Mouse (Mus musculus) bone marrow macrophage, adult 2 months (primary cell): Measurements from ENCODE around the gene Adarb2. TPM values are rescaled to one million over a fixed set of nuclear protein-coding genes. Genes with fewer than 3 reads are reported as not detected.

Source experiments
- H3K27ac ChIP-seq: 2 replicates; pipeline ENCODE4 v1.5.1; 2012; ENCODE audit warnings: low read depth, low read length; ENCODE audit not compliant: insufficient read depth
- H3K4me1 ChIP-seq: 2 replicates; pipeline ENCODE4 v1.6.1; 2012; ENCODE audit warnings: low read length; ENCODE audit not compliant: control insufficient read depth, insufficient read depth
- H3K4me3 ChIP-seq: 2 replicates; pipeline ENCODE4 v1.5.1; 2012; ENCODE audit warnings: mild to moderate bottlenecking, low read length, moderate library complexity; ENCODE audit not compliant: insufficient read depth
- CTCF ChIP-seq: IDR thresholded peaks from 2 replicates; pipeline ENCODE4 v1.5.1; 2012; ENCODE audit warnings: low read depth, mild to moderate bottlenecking, low read length, moderate library complexity
- POLR2A ChIP-seq: IDR thresholded peaks from 2 replicates; pipeline ENCODE4 v1.6.1; 2012; ENCODE audit warnings: mild to moderate bottlenecking, low read depth, low read length, borderline replicate concordance
- polyA plus RNA-seq: library from polyadenylated mRNA; stranded (reverse); fragments of >200 nt; gene quantifications from 2 replicates; pipeline ENCODE4 v1.2.4, GENCODE M21; 2012; ENCODE audit not compliant: missing spikeins, insufficient read depth, insufficient read length

Adarb2 gene
- polyA plus RNA-seq, 1 experiment = not detected

DNA sequence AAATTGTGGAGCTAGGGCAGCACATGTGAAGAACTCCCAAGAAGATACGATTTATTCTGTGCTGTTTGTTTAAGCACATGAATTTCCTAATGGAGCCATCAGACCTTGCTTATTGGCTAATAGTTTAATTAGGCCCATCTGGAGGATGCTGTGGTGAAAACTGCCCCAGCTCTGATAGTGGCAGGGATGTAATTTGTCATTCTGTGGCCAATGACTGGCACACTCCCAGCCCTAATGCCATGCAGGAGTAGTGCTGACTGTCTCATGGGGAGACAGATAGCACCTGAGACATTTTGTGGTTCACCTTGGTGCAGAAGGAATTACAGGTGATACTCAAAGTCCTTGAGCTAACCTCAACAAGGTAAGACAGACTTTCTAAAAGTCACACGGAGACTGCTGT lies 80.5 kb downstream of the Adarb2 start:
- TF ChIP-seq CTCF = no peak
- no peak overlapping the region for H3K27ac ChIP-seq
- H3K4me1 ChIP-seq = no peaks in the 10 kb centered on the region
- H3K4me3 ChIP-seq = no peak overlapping the region

DNA sequence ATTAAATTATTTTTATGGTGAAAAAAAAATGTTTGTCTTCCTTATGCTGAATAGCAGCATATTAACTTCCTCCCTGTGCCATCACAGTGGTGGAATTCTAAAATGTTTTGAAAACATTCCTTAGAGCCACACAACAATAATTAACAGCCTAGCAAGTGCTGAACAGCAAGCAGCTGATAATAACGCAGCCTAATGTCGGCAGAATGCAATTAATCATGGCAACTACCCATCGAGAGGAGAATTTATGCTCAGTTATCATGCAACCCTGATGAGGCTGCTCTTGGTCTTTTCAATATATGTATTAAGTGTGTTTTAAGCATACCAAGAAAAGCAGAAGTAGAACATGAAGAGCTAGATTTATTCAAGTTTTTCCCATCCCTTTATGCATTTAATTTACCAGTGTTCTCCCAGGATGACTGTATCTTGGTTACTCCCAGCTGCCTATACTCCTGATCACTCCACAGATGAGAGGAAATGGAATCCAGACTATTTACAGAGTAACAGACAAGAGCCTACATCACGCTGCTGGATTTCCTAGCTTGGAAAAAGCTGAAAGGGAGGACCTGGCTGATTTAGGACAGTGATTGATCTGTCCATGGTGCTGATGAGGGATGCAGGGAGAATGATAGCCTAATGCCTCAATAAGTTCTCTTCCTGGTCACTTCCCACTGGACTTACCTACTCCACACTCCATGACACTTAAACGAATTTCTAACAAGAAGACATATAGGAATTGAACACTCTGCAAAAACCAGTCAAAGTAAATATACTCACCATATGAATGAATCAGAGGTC lies 113.9 kb downstream of the Adarb2 start:
- Histone ChIP-seq H3K27ac (no peak overlapping the region), H3K4me3 (no peak overlapping the region), H3K4me1 (no peaks in the 10 kb centered on the region)
- no peak for TF ChIP-seq POLR2A
- TF ChIP-seq CTCF = no peak

DNA sequence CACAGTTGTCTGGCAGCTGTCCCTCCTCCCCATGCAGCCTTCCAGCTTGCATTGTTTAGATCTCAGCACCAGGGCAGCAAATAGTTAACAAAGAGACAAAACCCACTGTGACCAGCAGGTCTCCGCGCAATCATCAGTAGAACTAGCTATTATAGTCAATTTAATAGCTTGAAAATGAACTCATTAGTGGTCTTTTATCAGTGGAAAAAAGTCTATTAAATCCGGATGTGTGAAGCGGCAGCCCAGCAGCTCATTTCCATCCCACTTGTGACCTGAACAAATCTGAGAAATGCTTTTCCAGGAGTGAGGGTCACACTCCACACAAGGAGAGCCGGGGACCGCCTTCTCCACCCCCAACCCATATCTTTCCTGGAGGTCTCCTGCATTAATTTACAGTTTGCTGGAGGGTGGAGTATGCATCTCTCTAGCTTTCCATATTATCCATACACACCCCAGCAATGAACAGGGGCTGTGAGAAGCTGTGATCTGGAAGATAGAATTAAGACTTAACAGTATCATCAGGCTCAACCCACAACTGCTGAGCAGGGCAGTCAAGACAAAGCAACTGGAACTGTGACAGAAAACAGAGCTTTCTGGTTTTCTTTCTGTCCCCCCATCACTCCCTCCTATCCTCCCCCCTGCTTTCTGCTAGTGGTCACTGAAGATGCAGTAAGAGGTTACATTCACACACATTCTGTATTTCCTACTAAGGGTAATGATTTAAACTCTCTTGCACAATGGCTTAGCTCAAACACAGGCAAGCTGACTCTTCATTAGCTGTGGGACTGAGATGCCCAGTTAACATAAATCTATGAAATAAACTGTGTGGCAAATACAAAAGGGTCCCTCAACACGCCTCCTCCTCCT lies 131.2 kb downstream of the Adarb2 start:
- TF ChIP-seq CTCF = no peak
- TF ChIP-seq POLR2A = no peak
- Histone ChIP-seq H3K27ac (no peak overlapping the region), H3K4me1 (no peaks in the 10 kb centered on the region), H3K4me3 (no peak overlapping the region)

DNA sequence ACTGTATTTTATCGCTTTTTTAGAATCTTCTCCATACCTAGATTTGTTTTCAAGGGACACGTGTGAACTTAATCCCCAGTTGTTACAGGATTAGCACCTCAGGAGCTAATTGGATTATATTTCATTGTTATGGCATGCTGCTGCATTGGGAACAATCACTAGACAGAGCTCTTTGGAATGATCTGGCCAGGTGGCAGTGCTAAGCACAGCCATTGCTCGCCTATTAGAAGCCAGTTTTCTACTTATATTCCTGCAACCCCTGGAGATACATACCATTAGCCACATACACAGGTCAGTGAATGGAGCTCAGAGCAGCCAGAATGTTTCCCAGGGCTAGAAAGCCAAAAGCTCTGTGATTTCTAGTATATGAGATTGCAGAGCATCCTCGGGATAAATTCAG lies 131.9 kb downstream of the Adarb2 start:
- H3K4me3 ChIP-seq = no peak overlapping the region
- TF ChIP-seq CTCF = no peak
- TF ChIP-seq POLR2A = no peak
- no peak overlapping the region for H3K27ac ChIP-seq
- H3K4me1 ChIP-seq = no peaks in the 10 kb centered on the region

DNA sequence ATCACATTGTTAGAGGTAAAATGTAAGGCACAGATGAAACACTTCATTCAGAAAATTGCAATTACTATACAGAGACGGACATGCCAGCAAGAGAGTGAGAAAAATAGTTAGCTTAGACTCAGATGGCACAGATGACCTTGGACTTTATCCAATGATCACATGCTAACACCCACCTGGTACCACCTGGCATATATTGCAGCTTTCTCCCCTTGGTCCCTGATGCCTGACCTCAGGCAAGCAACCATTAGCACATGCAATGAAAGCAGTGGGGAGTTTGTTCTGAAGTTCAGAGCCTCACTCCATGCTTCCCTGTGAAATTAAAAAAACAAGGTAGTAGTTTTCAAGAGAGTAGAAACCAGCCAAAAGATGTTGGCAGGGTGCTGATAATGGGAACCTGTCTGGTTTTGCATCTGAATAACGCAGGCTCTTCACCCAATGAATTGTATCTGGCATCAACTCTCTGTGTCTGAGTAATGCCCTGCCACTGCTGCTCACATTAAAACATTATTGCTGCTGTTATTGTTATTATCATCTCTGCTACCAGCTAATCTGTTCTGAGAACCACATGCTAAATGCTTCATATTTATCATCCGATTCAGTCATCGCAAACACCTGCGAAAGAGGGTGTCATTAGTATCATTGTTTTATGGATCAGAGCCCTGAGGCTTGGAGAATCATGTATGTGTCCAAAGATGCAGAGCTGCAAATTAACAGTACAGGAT lies 138.6 kb downstream of the Adarb2 start:
- no peak overlapping the region for H3K4me3 ChIP-seq
- H3K27ac ChIP-seq = no peak overlapping the region
- TF ChIP-seq CTCF (no peak), POLR2A (no peak)
- H3K4me1 ChIP-seq = no peaks in the 10 kb centered on the region

DNA sequence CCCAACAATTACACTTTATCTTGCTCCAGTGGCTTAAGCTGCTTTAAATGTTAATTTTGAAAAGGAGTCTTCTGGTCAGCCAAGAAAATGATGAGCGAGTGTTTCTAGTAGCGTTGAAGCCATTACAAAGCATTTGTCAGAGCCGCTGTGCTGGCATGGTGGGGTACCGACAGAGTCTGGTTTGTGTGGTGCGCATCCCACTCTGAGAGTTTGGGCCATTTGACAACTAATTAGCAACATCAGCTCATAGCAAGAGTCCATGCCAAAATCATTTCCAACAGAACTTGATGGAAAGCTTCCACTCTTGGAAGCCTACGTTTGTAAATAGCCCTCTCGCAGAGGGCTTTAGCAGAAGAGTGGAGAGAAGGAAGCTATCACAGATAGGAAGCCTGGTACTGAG lies 144.5 kb downstream of the Adarb2 start:
- no peak for TF ChIP-seq CTCF
- Histone ChIP-seq H3K4me3 (no peak overlapping the region), H3K4me1 (no peaks in the 10 kb centered on the region), H3K27ac (no peak overlapping the region)

DNA sequence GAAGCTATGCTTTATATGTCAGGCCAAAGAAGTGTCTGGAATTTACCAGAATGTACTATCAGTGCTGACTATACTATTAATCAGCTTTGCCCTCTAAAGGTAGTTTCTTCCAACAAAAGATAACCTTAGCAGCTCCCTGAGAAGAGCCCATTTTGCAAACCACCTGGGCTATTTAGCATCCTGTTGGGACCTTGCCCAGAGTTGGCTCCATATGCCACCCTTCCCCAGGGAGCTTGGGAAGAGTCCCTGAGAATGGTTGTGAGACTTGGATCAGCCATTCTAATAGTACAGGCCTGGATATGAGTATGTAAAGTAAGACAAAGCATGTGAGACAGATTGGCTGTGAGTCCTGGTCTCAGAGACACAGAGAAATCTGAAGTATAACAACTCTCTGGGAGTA lies 149.7 kb downstream of the Adarb2 start:
- H3K27ac ChIP-seq = no peak overlapping the region
- TF ChIP-seq POLR2A (no peak), CTCF (no peak)
- H3K4me3 ChIP-seq = no peak overlapping the region
- no peaks in the 10 kb centered on the region for H3K4me1 ChIP-seq

DNA sequence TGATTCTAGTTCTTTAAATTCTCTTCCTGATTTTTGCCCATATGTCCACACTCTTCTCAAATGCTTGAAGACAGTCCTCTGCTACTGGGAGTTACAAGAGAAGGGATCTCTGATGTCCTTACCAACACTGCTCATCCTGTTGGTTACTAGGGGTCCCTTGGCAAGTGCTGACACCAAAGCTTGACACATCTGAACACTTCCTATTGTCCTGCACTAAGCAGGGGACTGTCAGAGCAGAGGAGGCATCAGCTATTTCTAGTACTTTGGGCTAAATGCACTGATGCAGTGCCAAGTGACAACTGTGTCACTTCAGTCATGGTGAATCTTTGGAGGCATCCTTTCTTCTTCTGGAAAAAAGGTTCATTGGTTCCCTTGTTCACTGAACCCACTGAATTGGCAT lies 150.3 kb downstream of the Adarb2 start:
- no peak overlapping the region for H3K4me3 ChIP-seq
- no peak overlapping the region for H3K27ac ChIP-seq
- H3K4me1 ChIP-seq = no peaks in the 10 kb centered on the region
- no peak for TF ChIP-seq CTCF
- TF ChIP-seq POLR2A = no peak

DNA sequence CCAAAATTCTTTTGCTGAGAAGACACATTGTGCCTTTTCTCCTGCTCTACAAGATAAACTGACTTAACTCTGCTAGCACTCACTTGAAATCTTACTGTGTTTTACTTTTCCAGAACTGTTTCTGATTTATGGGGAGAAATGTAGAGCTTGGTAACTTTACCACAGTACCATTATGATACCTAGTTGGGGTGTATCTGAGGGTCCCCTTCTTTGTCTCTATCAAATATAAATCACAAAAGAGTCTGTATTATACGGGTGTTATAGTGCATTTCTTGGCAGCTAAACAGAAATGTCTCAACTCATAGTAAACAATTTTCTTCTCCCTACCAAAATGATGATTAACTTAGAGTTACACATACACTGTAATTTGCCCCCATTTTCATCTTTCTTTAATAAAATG lies 162.9 kb downstream of the Adarb2 start:
- TF ChIP-seq CTCF (no peak), POLR2A (no peak)
- Histone ChIP-seq H3K4me1 (no peaks in the 10 kb centered on the region), H3K4me3 (no peak overlapping the region), H3K27ac (no peak overlapping the region)

DNA sequence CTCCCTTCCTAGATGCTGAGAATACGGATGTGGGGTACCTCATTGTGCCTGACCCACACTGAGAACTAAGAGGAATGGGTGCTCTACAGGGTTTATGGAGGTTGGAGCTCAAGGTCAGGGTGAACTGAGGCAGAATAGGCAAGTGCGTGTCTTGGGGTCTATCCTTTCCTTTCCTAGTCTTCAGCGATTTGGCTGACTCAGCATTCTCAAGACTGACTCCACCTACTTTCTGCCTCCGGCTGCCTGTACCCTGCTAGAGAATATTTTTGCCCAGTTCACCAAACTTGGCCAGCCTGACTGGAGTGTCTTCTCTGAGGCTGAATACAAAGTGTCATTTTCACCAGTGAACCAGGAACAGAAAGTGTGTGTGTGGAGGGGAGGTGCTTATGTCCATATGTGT lies 163.4 kb downstream of the Adarb2 start:
- Histone ChIP-seq H3K4me3 (no peak overlapping the region), H3K4me1 (no peaks in the 10 kb centered on the region), H3K27ac (no peak overlapping the region)
- no peak for TF ChIP-seq CTCF
- TF ChIP-seq POLR2A = no peak
